30 mouse cellular contexts compared by ENCODE assay signal in genomic region chr6:49132352-49133090, GRCm38 (mm10). TPM values are rescaled to one million over a fixed set of nuclear protein-coding genes. Genes with fewer than 3 reads are reported as not detected.
DNase-seq lines count a peak whose midpoint lies in the region; ATAC-seq and TF ChIP-seq lines count a peak whose summit lies in the region.
"Had no signal": no experiment of that assay in that cellular context is flagged by ENCODE, and none has a peak within 500 bp of the region (broad histone marks: within the 10 kb centered on the region; RNA-seq: fewer than 3 reads in every experiment).

No protein-coding gene starts in this region.

- no peaks in the 10 kb centered on the region for H3K27me3 ChIP-seq in intestine, embryonic 14.5 days (replicated peaks; ENCODE audit: control insufficient read depth, insufficient read depth, low read length)
- no peaks in the 10 kb centered on the region for H3K27me3 ChIP-seq in intestine, embryonic 15.5 days (replicated peaks)
- no peaks in the 10 kb centered on the region for H3K27me3 ChIP-seq in E14TG2a.4 (ENCODE audit: insufficient read depth, low read length)
- H3K27me3 ChIP-seq in midbrain, embryonic 13.5 days, result no peaks in the 10 kb centered on the region
- H3K27me3 ChIP-seq: embryonic facial prominence, embryonic 15.5 days; liver, embryonic 12.5 days had no signal

- H3K4me3 ChIP-seq in intestine, embryonic 14.5 days (ENCODE audit: low read depth, low read length), result no peak overlapping the region
- no peak overlapping the region for H3K4me3 ChIP-seq in intestine, embryonic 15.5 days (replicated peaks)
- peak overlapping the region; percentile 35 for H3K4me3 ChIP-seq in E14TG2a.4 (replicated peaks; ENCODE audit: low read length)
- H3K4me3 ChIP-seq in midbrain, embryonic 13.5 days (replicated peaks), result no peak overlapping the region
- H3K4me3 ChIP-seq: embryonic facial prominence, embryonic 10.5 days; embryonic facial prominence, embryonic 15.5 days; gastrocnemius, adult 2 months; liver, embryonic 12.5 days had no signal

- H3K9me3 ChIP-seq in intestine, embryonic 14.5 days (ENCODE audit: control insufficient read depth, low read length), result no peaks in the 10 kb centered on the region
- H3K9me3 ChIP-seq in intestine, embryonic 15.5 days, result no peaks in the 10 kb centered on the region
- H3K9me3 ChIP-seq in E14TG2a.4 (ENCODE audit: low read length), result no peaks in the 10 kb centered on the region
- H3K9me3 ChIP-seq in midbrain, embryonic 13.5 days, result no peaks in the 10 kb centered on the region
- H3K9me3 ChIP-seq: embryonic facial prominence, embryonic 10.5 days; embryonic facial prominence, embryonic 15.5 days; liver, embryonic 12.5 days had no signal

- H3K4me2 ChIP-seq in intestine, embryonic 14.5 days (ENCODE audit: low read length), result no peak overlapping the region
- no peak overlapping the region for H3K4me2 ChIP-seq in intestine, embryonic 15.5 days (replicated peaks)
- no peak overlapping the region for H3K4me2 ChIP-seq in midbrain, embryonic 13.5 days (replicated peaks)
- H3K4me2 ChIP-seq: embryonic facial prominence, embryonic 15.5 days; liver, embryonic 12.5 days had no signal

- peak; percentile 46 for DNase-seq in intestine, embryonic 14.5 days (ENCODE audit: low spot score)
- peak; percentile 91 for DNase-seq in ES-CJ7 (ENCODE audit: low read depth, low spot score)
- no peak for DNase-seq in thymus, postnatal 14 days
- no peak for DNase-seq in testis, postnatal 14 days (ENCODE audit: low spot score)
- DNase-seq: adrenal gland, postnatal 14 days; B cell, adult 2 months; cerebellum, adult 11 months; cerebellum, adult 9-11 months; gastrocnemius, adult 2 months; gastrocnemius, postnatal 36 days; heart, postnatal 14 days; kidney, adult 8-10 months; layer of hippocampus, postnatal 36 days; left cerebral cortex, postnatal 4 days; lung, adult 18-20 months; lung, postnatal 4 days; right cerebral cortex, postnatal 4 days had no signal

- WGBS in intestine, embryonic 14.5 days, result 64% methylated on average over 6 of the region's 6 CpGs
- 59% methylated on average over 6 of the region's 6 CpGs for WGBS in intestine, embryonic 15.5 days
- 23% methylated on average over 6 of the region's 6 CpGs for WGBS in midbrain, embryonic 13.5 days

- ATAC-seq in intestine, embryonic 14.5 days (replicated peaks; ENCODE audit: low FRiP score, low TSS enrichment, low read depth), result no peak
- ATAC-seq in intestine, embryonic 15.5 days, result no peak
- peak; percentile 63 for ATAC-seq in midbrain, embryonic 13.5 days
- ATAC-seq in megakaryocyte, adult 5-6 weeks (ENCODE audit: poor library complexity, severe bottlenecking), result no peak
- ATAC-seq: forebrain, embryonic 16.5 days; hindbrain, embryonic 16.5 days; intestine, embryonic 16.5 days; liver, embryonic 12.5 days; lung, postnatal 0 days had no signal

- H3K27ac ChIP-seq in intestine, embryonic 14.5 days (ENCODE audit: low read depth), result no peak overlapping the region
- H3K27ac ChIP-seq in intestine, embryonic 15.5 days, result no peak overlapping the region
- no peak overlapping the region for H3K27ac ChIP-seq in midbrain, embryonic 13.5 days
- H3K27ac ChIP-seq: embryonic facial prominence, embryonic 10.5 days; embryonic facial prominence, embryonic 15.5 days; gastrocnemius, adult 2 months; kidney, postnatal 0 days; liver, embryonic 12.5 days; stomach, postnatal 0 days had no signal

- H3K36me3 ChIP-seq in intestine, embryonic 14.5 days (ENCODE audit: control insufficient read depth, insufficient read depth, low read length), result peaks cover 27% of the 10 kb centered on the region
- no peaks in the 10 kb centered on the region for H3K36me3 ChIP-seq in intestine, embryonic 15.5 days
- peaks cover 13% of the 10 kb centered on the region for H3K36me3 ChIP-seq in E14TG2a.4 (ENCODE audit: insufficient read depth, low read length)
- H3K36me3 ChIP-seq in midbrain, embryonic 13.5 days, result no peaks in the 10 kb centered on the region
- H3K36me3 ChIP-seq: embryonic facial prominence, embryonic 15.5 days had no signal

- no peak for TF ChIP-seq CTCF in E14TG2a.4 (conservative IDR thresholded peaks at IDR 0.05; ENCODE audit: low read length)

- peaks cover 15% of the 10 kb centered on the region; the same call in 1 of the 2 replicates for H3K4me1 ChIP-seq in intestine, embryonic 14.5 days (replicated peaks; ENCODE audit: control insufficient read depth, insufficient read depth, low read length)
- H3K4me1 ChIP-seq in intestine, embryonic 15.5 days (replicated peaks), result peaks cover 9% of the 10 kb centered on the region
- peaks cover 37% of the 10 kb centered on the region for H3K4me1 ChIP-seq in E14TG2a.4 (replicated peaks; ENCODE audit: low read depth, low read length)
- peaks cover 19% of the 10 kb centered on the region for H3K4me1 ChIP-seq in midbrain, embryonic 13.5 days (replicated peaks)
- H3K4me1 ChIP-seq: embryonic facial prominence, embryonic 15.5 days had no signal

- no peak overlapping the region for H3K9ac ChIP-seq in intestine, embryonic 14.5 days (ENCODE audit: low read length)
- no peak overlapping the region for H3K9ac ChIP-seq in intestine, embryonic 15.5 days
- H3K9ac ChIP-seq in midbrain, embryonic 13.5 days (replicated peaks), result 0 out of 2 replicates have a peak overlapping the region, but pooled peaks have one; percentile 36
- H3K9ac ChIP-seq: embryonic facial prominence, embryonic 15.5 days; liver, embryonic 12.5 days had no signal

RNA-seq across cellular contexts. Expression of gene Malsu1, which starts 58.9 kb away (rescaled TPM):
- 74.9 and 82.9 TPM in 2 replicates for polyA plus RNA-seq in intestine, embryonic 14.5 days (2014; fragmentation: Nextera tagmentation; extraction: Ambion mirVana)
- 66.9 and 78.7 TPM in 2 replicates for polyA plus RNA-seq in intestine, embryonic 15.5 days (2015; fragmentation: Nextera tagmentation; extraction: Ambion mirVana)
- polyA plus RNA-seq in midbrain, embryonic 13.5 days (2015; fragmentation: Nextera tagmentation; extraction: Ambion mirVana), result 65.2 and 70.3 TPM in 2 replicates
- total RNA-seq in megakaryocyte, adult 5-6 weeks (2015), result 25.9 and 38.8 TPM in 2 replicates
- total RNA-seq in megakaryocyte, adult 5-6 weeks (2017), result 15.8 and 17.0 TPM in 2 replicates

Comparison
In these comparisons a context has a peak if more than half of its experiments do, and no peak if none do; other contexts are left out.
1. DNase-seq: peak in intestine, embryonic 14.5 days (single experiment) and ES-CJ7 (single experiment); none in thymus, postnatal 14 days (single experiment) and testis, postnatal 14 days (single experiment).